Mouse (Mus musculus): ENCODE data around the gene Slc12a8. TPM values are rescaled to one million over a fixed set of nuclear protein-coding genes. Genes with fewer than 3 reads are reported as not detected.

Gene Slc12a8
- total and polyA plus RNA-seq, 3 experiments: 12.2 to 17.4 (median 16.5) TPM

DNA sequence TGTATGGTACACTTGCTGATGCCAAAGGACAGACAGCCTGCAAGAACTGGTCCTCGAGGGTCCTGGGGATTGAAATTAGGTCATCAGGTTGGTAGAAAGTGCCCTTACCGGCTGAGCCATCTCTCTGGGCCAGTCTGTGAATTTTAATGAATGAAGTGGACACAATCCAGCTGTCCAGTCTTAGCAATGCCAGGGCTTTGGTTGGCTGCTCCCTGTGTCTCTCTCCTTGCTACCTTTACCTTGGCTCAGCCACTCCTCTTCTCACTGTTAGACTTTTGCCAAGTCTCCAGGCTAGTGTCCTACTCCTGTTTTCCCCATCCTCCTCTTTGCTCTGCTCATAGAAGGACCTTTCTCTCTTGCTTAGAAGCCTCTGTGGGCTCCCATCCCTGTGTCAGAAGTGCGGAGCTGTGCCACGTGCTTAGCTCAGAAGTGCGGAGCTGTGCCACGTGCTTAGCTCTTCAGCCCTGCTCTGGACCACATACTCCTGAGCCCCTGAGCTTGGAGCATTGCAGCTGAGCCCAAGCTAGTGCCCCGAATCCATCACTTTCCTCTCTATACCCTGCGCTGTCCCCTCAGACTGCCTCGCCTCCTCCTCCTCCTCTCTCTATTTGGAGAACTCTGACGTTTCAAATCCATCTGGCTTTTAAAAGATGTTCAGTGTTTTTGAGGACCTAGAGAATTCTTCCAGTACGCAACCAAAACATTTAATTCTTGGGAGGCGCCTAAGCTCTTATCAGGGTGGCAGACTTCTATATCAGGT is 118.9 kb downstream of the Slc12a8 start:
- H3K27me3 ChIP-seq (replicated peaks): no peaks in the 10 kb centered on the region
- dilution Hi-C loops (cut with MboI; ENCODE audit: extremely low pct_ligation_motif_present, extremely low pct_unique_long_range_greater_than_20kb, low sequenced_read_pairs) (no loop called here), in situ Hi-C loops (cut with MboI; ENCODE audit: low pct_ligation_motif_present, low pct_unique_long_range_greater_than_20kb, low sequenced_read_pairs) (no loop called here)
- no peak overlapping the region for H3K4me3 ChIP-seq (replicated peaks in 1 of 3; ENCODE audit: low read depth in 2 of 3, low read length in 2 of 3, poor library complexity in 1 of 3)
- no peak overlapping the region for H3K4me2 ChIP-seq (ENCODE audit: insufficient read depth, low read depth, poor library complexity, severe bottlenecking)
- no peak overlapping the region for H3K9ac ChIP-seq (ENCODE audit: insufficient read depth, low read depth)
- peaks cover 0 to 5% of the 10 kb centered on the region in 2 experiments; a peak in 1 of 4 replicates for H3K4me1 ChIP-seq (ENCODE audit: control insufficient read depth in 1 of 2, insufficient read depth in 2 of 2)
- H3K9me3 ChIP-seq (replicated peaks; ENCODE audit: low read length): no peaks in the 10 kb centered on the region
- no peak for DNase-seq (ENCODE audit: extremely low read depth)
- peaks cover 2 to 39% of the 10 kb centered on the region in 2 experiments for H3K36me3 ChIP-seq (replicated peaks in 1 of 2; ENCODE audit: control insufficient read depth in 1 of 2, insufficient read depth in 1 of 2, low read length in 1 of 2)
- no peak overlapping the region for H3K27ac ChIP-seq (ENCODE audit: insufficient read depth, low read depth)
- TF ChIP-seq JUND (conservative IDR thresholded peaks at IDR 0.05; ENCODE audit: low read depth, low read length) (no peak), ELF1 (IDR thresholded peaks at IDR 0.05; ENCODE audit: low read depth, low read length) (no peak)
- no peaks in the 10 kb centered on the region for H3K79me2 ChIP-seq (replicated peaks; ENCODE audit: control insufficient read depth, extremely low read depth, insufficient read depth, poor library complexity, severe bottlenecking)

DNA sequence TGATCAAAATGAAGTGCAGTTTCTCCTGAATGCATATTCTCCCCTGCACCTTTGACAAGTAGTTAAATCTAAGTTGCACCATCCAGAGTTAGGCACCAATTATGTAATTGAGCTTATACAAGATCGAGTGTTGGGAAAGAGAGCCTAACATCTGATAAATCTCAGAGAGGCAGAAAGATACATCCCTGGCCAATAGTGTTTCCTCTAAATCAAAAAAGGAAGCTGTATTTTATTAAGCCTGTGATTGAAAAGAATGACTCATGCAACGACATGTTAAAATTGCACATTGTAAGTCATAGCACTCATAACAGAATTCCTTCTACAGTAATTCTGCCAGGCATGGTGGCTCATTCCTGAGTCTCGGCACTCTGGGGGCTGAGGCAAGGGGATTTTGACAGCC is 124.7 kb downstream of the Slc12a8 start:
- Histone ChIP-seq H3K9ac (ENCODE audit: insufficient read depth, low read depth) (no peak overlapping the region), H3K4me2 (ENCODE audit: insufficient read depth, low read depth, poor library complexity, severe bottlenecking) (no peak overlapping the region), H3K9me3 (replicated peaks; ENCODE audit: low read length) (peaks cover 1% of the 10 kb centered on the region), H3K79me2 (replicated peaks; ENCODE audit: control insufficient read depth, extremely low read depth, insufficient read depth, poor library complexity, severe bottlenecking) (no peaks in the 10 kb centered on the region), H3K27me3 (replicated peaks) (no peaks in the 10 kb centered on the region), H3K36me3 (replicated peaks in 1 of 2; ENCODE audit: control insufficient read depth in 1 of 2, insufficient read depth in 1 of 2, low read length in 1 of 2) (peaks cover 1 to 41% of the 10 kb centered on the region in 2 experiments), H3K4me3 (replicated peaks in 1 of 3; ENCODE audit: low read depth in 2 of 3, low read length in 2 of 3, poor library complexity in 1 of 3) (no peak overlapping the region), H3K4me1 (ENCODE audit: control insufficient read depth in 1 of 2, insufficient read depth in 2 of 2) (no peaks in the 10 kb centered on the region), H3K27ac (ENCODE audit: insufficient read depth, low read depth) (no peak overlapping the region)
- dilution Hi-C loops (cut with MboI; ENCODE audit: extremely low pct_ligation_motif_present, extremely low pct_unique_long_range_greater_than_20kb, low sequenced_read_pairs): no loop called here
- DNase-seq (ENCODE audit: extremely low read depth): no peak
- TF ChIP-seq TCF12 (IDR thresholded peaks at IDR 0.05; ENCODE audit: low read depth, low read length) (no peak), MAZ (IDR thresholded peaks at IDR 0.05; ENCODE audit: low read depth, low read length) (no peak), NRF1 (IDR thresholded peaks at IDR 0.05; ENCODE audit: low read depth, low read length) (no peak), ETS1 (conservative IDR thresholded peaks at IDR 0.05; ENCODE audit: low read depth, low read length) (no peak), E2F4 (IDR thresholded peaks at IDR 0.05; ENCODE audit: insufficient replicate concordance, low read depth, low read length) (no peak), SMC3 (IDR thresholded peaks at IDR 0.05; ENCODE audit: low read depth, low read length) (no peak), ZKSCAN1 (IDR thresholded peaks at IDR 0.05; ENCODE audit: borderline replicate concordance, low read depth, low read length) (no peak), TBP (conservative IDR thresholded peaks at IDR 0.05; ENCODE audit: low read depth, low read length) (no peak), EP300 (IDR thresholded peaks at IDR 0.05; ENCODE audit: low read length) (no peak), CTCF (conservative IDR thresholded peaks at IDR 0.05 in 1 of 2, IDR thresholded peaks at IDR 0.05 in 1 of 2; ENCODE audit: low read depth in 2 of 2, low read length in 2 of 2) (no peak), SIN3A (IDR thresholded peaks at IDR 0.05; ENCODE audit: low read length) (no peak)
- in situ Hi-C loops (cut with MboI; ENCODE audit: low pct_ligation_motif_present, low pct_unique_long_range_greater_than_20kb, low sequenced_read_pairs): no loop called here

DNA sequence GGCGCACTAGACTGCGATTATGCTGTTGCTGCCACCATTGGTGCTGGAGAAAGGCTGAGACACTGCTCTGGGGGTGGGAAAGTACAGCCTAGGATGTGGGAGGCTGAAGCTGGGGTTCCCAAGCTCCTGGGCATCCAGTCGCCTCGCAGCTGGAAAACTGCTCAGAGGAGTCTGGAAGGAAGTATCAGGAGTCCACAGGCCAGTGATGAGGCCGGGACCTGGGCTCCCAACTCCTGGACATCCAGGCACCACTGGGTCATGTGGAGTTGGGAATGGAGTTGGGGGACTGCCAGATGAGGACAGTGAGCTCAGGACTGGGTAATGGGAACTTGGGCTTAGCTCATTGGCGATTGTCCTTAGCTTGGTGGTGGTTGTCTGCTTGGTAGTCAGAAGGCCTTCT is 136.0 kb downstream of the Slc12a8 start:
- no peak overlapping the region for H3K4me3 ChIP-seq (replicated peaks in 1 of 3; ENCODE audit: low read depth in 2 of 3, low read length in 2 of 3, poor library complexity in 1 of 3)
- H3K4me2 ChIP-seq (ENCODE audit: insufficient read depth, low read depth, poor library complexity, severe bottlenecking): no peak overlapping the region
- H3K9me3 ChIP-seq (replicated peaks; ENCODE audit: low read length): peaks cover 23% of the 10 kb centered on the region
- H3K4me1 ChIP-seq (ENCODE audit: control insufficient read depth in 1 of 2, insufficient read depth in 2 of 2): no peaks in the 10 kb centered on the region
- no peak for DNase-seq (ENCODE audit: extremely low read depth)
- peaks cover 14 to 62% of the 10 kb centered on the region in 2 experiments for H3K36me3 ChIP-seq (replicated peaks in 1 of 2; ENCODE audit: control insufficient read depth in 1 of 2, insufficient read depth in 1 of 2, low read length in 1 of 2)
- no peak overlapping the region for H3K27ac ChIP-seq (ENCODE audit: insufficient read depth, low read depth)
- dilution Hi-C loops (cut with MboI; ENCODE audit: extremely low pct_ligation_motif_present, extremely low pct_unique_long_range_greater_than_20kb, low sequenced_read_pairs) (no loop called here), in situ Hi-C loops (cut with MboI; ENCODE audit: low pct_ligation_motif_present, low pct_unique_long_range_greater_than_20kb, low sequenced_read_pairs) (no loop called here)
- TF ChIP-seq NELFE (IDR thresholded peaks at IDR 0.05; ENCODE audit: low read depth, low read length): no peak
- no peak for TF ChIP-seq SMC3 (IDR thresholded peaks at IDR 0.05; ENCODE audit: low read depth, low read length)
- no peak for TF ChIP-seq E2F4 (IDR thresholded peaks at IDR 0.05; ENCODE audit: insufficient replicate concordance, low read depth, low read length)
- no peak for TF ChIP-seq MAFK (IDR thresholded peaks at IDR 0.05; ENCODE audit: insufficient replicate concordance, low read length)
- no peak for TF ChIP-seq TCF12 (IDR thresholded peaks at IDR 0.05; ENCODE audit: low read depth, low read length)
- no peak for TF ChIP-seq HCFC1 (IDR thresholded peaks at IDR 0.05; ENCODE audit: low read depth, low read length)
- TF ChIP-seq PAX5 (IDR thresholded peaks at IDR 0.05; ENCODE audit: low read length): no peak
- no peak for TF ChIP-seq IRF4 (IDR thresholded peaks at IDR 0.05; ENCODE audit: low read depth, low read length)
- TF ChIP-seq MEF2A (IDR thresholded peaks at IDR 0.05; ENCODE audit: borderline replicate concordance, low read depth, low read length): no peak
- TF ChIP-seq SIN3A (IDR thresholded peaks at IDR 0.05; ENCODE audit: low read length): no peak
- TF ChIP-seq ETS1 (conservative IDR thresholded peaks at IDR 0.05; ENCODE audit: low read depth, low read length): no peak
- no peak for TF ChIP-seq POLR2A (IDR thresholded peaks at IDR 0.05; ENCODE audit: low read depth, low read length)
- no peak for TF ChIP-seq GABPA (IDR thresholded peaks at IDR 0.05; ENCODE audit: insufficient replicate concordance, low read depth, low read length)
- TF ChIP-seq CHD2 (IDR thresholded peaks at IDR 0.05; ENCODE audit: low read length): no peak
- TF ChIP-seq MYC (IDR thresholded peaks at IDR 0.05; ENCODE audit: low read depth, low read length): no peak
- TF ChIP-seq TBP (conservative IDR thresholded peaks at IDR 0.05; ENCODE audit: low read depth, low read length): no peak
- TF ChIP-seq MAZ (IDR thresholded peaks at IDR 0.05; ENCODE audit: low read depth, low read length): no peak
- H3K79me2 ChIP-seq (replicated peaks; ENCODE audit: control insufficient read depth, extremely low read depth, insufficient read depth, poor library complexity, severe bottlenecking): no peaks in the 10 kb centered on the region
- H3K9ac ChIP-seq (ENCODE audit: insufficient read depth, low read depth): no peak overlapping the region
- H3K27me3 ChIP-seq (replicated peaks): no peaks in the 10 kb centered on the region
